Mouse (Mus musculus) CH12.LX (cell line): ENCODE data around the gene Mdm4. TPM values are rescaled to one million over a fixed set of nuclear protein-coding genes. Genes with fewer than 3 reads are reported as not detected.

ENCODE experiments used
- DNase-seq: peaks from one replicate; pipeline ENCODE4 v3.0.0-alpha.2; 2013; ENCODE audit errors: extremely low read depth
- H3K27ac ChIP-seq: 2 replicates; pipeline ENCODE4 v1.5.1; 2012; ENCODE audit warnings: low read depth, mild to moderate bottlenecking, control low read depth, moderate library complexity; ENCODE audit not compliant: insufficient read depth
- H3K27me3 ChIP-seq: replicated peaks from 2 replicates; pipeline ENCODE3; 2012; ENCODE audit warnings: inconsistent platforms
- H3K36me3 ChIP-seq, 2 experiments: replicated peaks in 1 of 2; 2 replicates each; pipeline versions ENCODE3 to v1.6.1; 2012; ENCODE audit warnings: inconsistent platforms in 1 of 2, low read length in 1 of 2, mild to moderate bottlenecking in 1 of 2, mixed read lengths in 1 of 2, moderate library complexity in 1 of 2; ENCODE audit not compliant: control insufficient read depth in 1 of 2, insufficient read depth in 1 of 2
- H3K4me1 ChIP-seq, 2 experiments: 2 replicates each; pipeline ENCODE4 v1.6.1; 2012; ENCODE audit warnings: inconsistent platforms in 1 of 2, moderate library complexity in 1 of 2; ENCODE audit not compliant: insufficient read depth in 2 of 2, control insufficient read depth in 1 of 2
- H3K4me2 ChIP-seq: 2 replicates; pipeline ENCODE4 v1.6.1; 2012; ENCODE audit warnings: low read depth, mild to moderate bottlenecking, control low read depth; ENCODE audit not compliant: poor library complexity, insufficient read depth, severe bottlenecking
- H3K4me3 ChIP-seq, 3 experiments: fragments of 150-350 bp in 1 of 3; sonication (generic) in 1 of 3; replicated peaks in 1 of 3; 2 replicates each; pipeline versions ENCODE3 to v1.5.1; 2011 to 2012; ENCODE audit warnings: low read depth in 2 of 3, low read length in 2 of 3, mild to moderate bottlenecking in 2 of 3, moderate library complexity in 2 of 3, control low read depth in 1 of 3, improper control_type of control experiment in 1 of 3, inconsistent platforms in 1 of 3, mixed read lengths in 1 of 3; ENCODE audit not compliant: poor library complexity in 1 of 3
- H3K79me2 ChIP-seq: replicated peaks from 2 replicates; pipeline ENCODE4 v1.6.1; 2012; ENCODE audit warnings: mild to moderate bottlenecking, moderate library complexity; ENCODE audit not compliant: control insufficient read depth, poor library complexity, insufficient read depth, severe bottlenecking; ENCODE audit errors: extremely low read depth
- H3K9ac ChIP-seq: 2 replicates; pipeline ENCODE4 v1.6.1; 2012; ENCODE audit warnings: low read depth, mild to moderate bottlenecking, control low read depth, moderate library complexity; ENCODE audit not compliant: insufficient read depth
- H3K9me3 ChIP-seq: replicated peaks from 2 replicates; pipeline ENCODE3; 2012; ENCODE audit warnings: low read length, inconsistent platforms, mixed read lengths
- CHD1 ChIP-seq: IDR thresholded peaks from 2 replicates; pipeline ENCODE4 v1.6.1; 2012; ENCODE audit warnings: low read depth, low read length, improper control_type of control experiment, inconsistent platforms
- CHD2 ChIP-seq: IDR thresholded peaks from 2 replicates; pipeline ENCODE4 v1.6.1; 2011; ENCODE audit warnings: low read length, improper control_type of control experiment
- CTCF ChIP-seq, 2 experiments: IDR thresholded peaks in 1 of 2; conservative IDR thresholded peaks in 1 of 2; 2 replicates each; pipeline ENCODE4 v1.5.1; 2011 to 2012; ENCODE audit warnings: low read depth in 2 of 2, low read length in 2 of 2, improper control_type of control experiment in 1 of 2, inconsistent platforms in 1 of 2, mild to moderate bottlenecking in 1 of 2, moderate library complexity in 1 of 2
- ELF1 ChIP-seq: IDR thresholded peaks from 2 replicates; pipeline ENCODE4 v1.6.1; 2014; ENCODE audit warnings: low read depth, mild to moderate bottlenecking, inconsistent platforms, low read length, improper control_type of control experiment
- IRF4 ChIP-seq: IDR thresholded peaks from 2 replicates; pipeline ENCODE4 v1.6.1; 2014; ENCODE audit warnings: low read depth, mild to moderate bottlenecking, inconsistent platforms, low read length, improper control_type of control experiment
- JUN ChIP-seq: IDR thresholded peaks from 2 replicates; pipeline ENCODE4 v1.6.1; 2011; ENCODE audit warnings: low read depth, mild to moderate bottlenecking, low read length, improper control_type of control experiment, moderate library complexity; ENCODE audit not compliant: insufficient read depth
- KAT2A ChIP-seq: IDR thresholded peaks from 2 replicates; pipeline ENCODE4 v1.6.1; 2012; ENCODE audit warnings: low read length, improper control_type of control experiment, inconsistent platforms; ENCODE audit not compliant: insufficient replicate concordance
- MAFK ChIP-seq: IDR thresholded peaks from 2 replicates; pipeline ENCODE4 v1.6.1; 2011; ENCODE audit warnings: low read length, improper control_type of control experiment; ENCODE audit not compliant: insufficient replicate concordance
- MAX ChIP-seq: IDR thresholded peaks from 2 replicates; pipeline ENCODE4 v1.6.1; 2011; ENCODE audit warnings: low read length, improper control_type of control experiment
- MAZ ChIP-seq: IDR thresholded peaks from 2 replicates; pipeline ENCODE4 v1.6.1; 2012; ENCODE audit warnings: low read depth, mild to moderate bottlenecking, inconsistent platforms, low read length, improper control_type of control experiment, moderate library complexity
- MEF2A ChIP-seq: IDR thresholded peaks from 2 replicates; pipeline ENCODE4 v1.6.1; 2014; ENCODE audit warnings: low read depth, mild to moderate bottlenecking, inconsistent platforms, low read length, improper control_type of control experiment, borderline replicate concordance
- NRF1 ChIP-seq: IDR thresholded peaks from 2 replicates; pipeline ENCODE4 v1.6.1; 2014; ENCODE audit warnings: low read depth, mild to moderate bottlenecking, inconsistent platforms, low read length, improper control_type of control experiment, moderate library complexity
- SMC3 ChIP-seq: IDR thresholded peaks from 2 replicates; pipeline ENCODE4 v1.6.1; 2011; ENCODE audit warnings: low read depth, low read length, improper control_type of control experiment
- TCF12 ChIP-seq: IDR thresholded peaks from 2 replicates; pipeline ENCODE4 v1.6.1; 2014; ENCODE audit warnings: low read depth, mild to moderate bottlenecking, inconsistent platforms, low read length, improper control_type of control experiment
- UBTF ChIP-seq: IDR thresholded peaks from 2 replicates; pipeline ENCODE4 v1.6.1; 2012; ENCODE audit warnings: low read depth, mild to moderate bottlenecking, inconsistent platforms, low read length, improper control_type of control experiment, moderate library complexity
- ZMIZ1 ChIP-seq: IDR thresholded peaks from 2 replicates; pipeline ENCODE4 v1.6.1; 2012; ENCODE audit warnings: low read depth, mild to moderate bottlenecking, inconsistent platforms, low read length, improper control_type of control experiment
- ZNF384 ChIP-seq: IDR thresholded peaks from 2 replicates; pipeline ENCODE4 v1.6.1; 2012; ENCODE audit warnings: low read depth, low read length, improper control_type of control experiment, inconsistent platforms
- dilution Hi-C: fragments of 300-500 bp; cut with MboI; formaldehyde crosslinking; loops from 2 replicates; pipeline ENCODE4 v1.14.3; 2020; ENCODE audit warnings: low sequenced_read_pairs; ENCODE audit not compliant: extremely low pct_unique_long_range_greater_than_20kb, extremely low pct_ligation_motif_present
- in situ Hi-C: fragments of 300-500 bp; cut with MboI; formaldehyde crosslinking; loops from 3 replicates; pipeline ENCODE4 v1.14.3; 2019; ENCODE audit warnings: low sequenced_read_pairs, low pct_ligation_motif_present, low pct_unique_long_range_greater_than_20kb, mixed read lengths
- polyA plus RNA-seq: library from polyadenylated mRNA; unstranded; fragments of >175 nt; gene quantifications from 2 replicates; pipeline ENCODE4 v1.2.1, GENCODE M21; 2012; ENCODE audit warnings: low read depth; ENCODE audit not compliant: insufficient read length
- total RNA-seq, 2 experiments: library from RNA; depleted of rRNA; stranded (reverse); fragments of 300-350 nt in 1 of 2; fragments of >200 nt in 1 of 2; gene quantifications; 2 replicates each; pipeline ENCODE4 v1.2.3; 2012 to 2014

The Mdm4 gene
- total and polyA plus RNA-seq, 3 experiments: 66.5 to 107 (median 78.9) TPM

DNA sequence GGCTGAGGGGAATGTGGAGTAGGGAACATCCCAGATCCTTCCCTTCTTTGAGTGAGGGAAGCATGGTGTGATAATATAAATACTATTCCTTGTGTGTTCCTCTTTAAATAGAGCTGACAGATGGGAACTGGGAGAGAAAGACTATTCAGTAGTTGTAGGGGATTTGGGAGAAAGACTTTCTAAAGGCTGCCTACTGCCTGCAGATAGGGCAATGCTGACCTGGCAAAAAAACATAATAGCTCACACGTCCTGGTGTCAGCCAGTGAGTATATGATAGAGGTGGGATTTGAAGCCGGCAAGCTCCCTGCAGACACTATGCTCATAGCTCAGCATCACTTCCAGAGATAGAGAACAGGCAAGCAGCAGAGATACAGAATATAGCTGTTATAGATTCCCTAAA is 18.3 kb upstream of the Mdm4 start:
- no peak for TF ChIP-seq MAX
- TF ChIP-seq MAFK: peak; percentile 75
- Histone ChIP-seq H3K4me3 (no peak overlapping the region), H3K36me3 (no peaks in the 10 kb centered on the region), H3K27ac (no peak overlapping the region; the same call in 1 of the 2 replicates), H3K9ac (0 out of 2 replicates have a peak overlapping the region, but pooled peaks have one; percentile 80), H3K4me1 (peaks cover 17 to 74% of the 10 kb centered on the region in 2 experiments), H3K4me2 (peak overlapping the region; percentile 84; the same call in 1 of the 2 replicates), H3K79me2 (peaks cover 59% of the 10 kb centered on the region), H3K27me3 (no peaks in the 10 kb centered on the region), H3K9me3 (no peaks in the 10 kb centered on the region)
- dilution Hi-C loops: no loop called here
- DNase-seq: no peak
- in situ Hi-C loops: loop anchor here (25.0 kb wide), 1 partner anchor 314 kb away; the partner anchor contains the start of genes Etnk2 and Ren1

GRCm38 (mm10) chr1:133047575-133047974 is 17.2 kb upstream of the Mdm4 start:
- H3K4me3 ChIP-seq: peak overlapping the region; percentile 68 to 88 (median 86)
- H3K36me3 ChIP-seq: no peaks in the 10 kb centered on the region
- peak overlapping the region; percentile 80; the same call in 1 of the 2 replicates for H3K9ac ChIP-seq
- H3K4me1 ChIP-seq: peaks cover 17 to 71% of the 10 kb centered on the region in 2 experiments
- in situ Hi-C loops (loop anchor here (25.0 kb wide), 1 partner anchor 315 kb away; the partner anchor contains the start of genes Etnk2 and Ren1), dilution Hi-C loops (no loop called here)
- H3K27me3 ChIP-seq: no peaks in the 10 kb centered on the region
- no peak overlapping the region for H3K27ac ChIP-seq
- H3K79me2 ChIP-seq: peaks cover 49% of the 10 kb centered on the region
- no peaks in the 10 kb centered on the region for H3K9me3 ChIP-seq
- no peak for DNase-seq
- peak overlapping the region; percentile 84 for H3K4me2 ChIP-seq
- no peak for TF ChIP-seq ZNF384
- TF ChIP-seq UBTF: 0 out of 2 replicates have a peak, but pooled peaks have one; percentile 65
- no peak for TF ChIP-seq SMC3
- TF ChIP-seq KAT2A: no peak
- no peak for TF ChIP-seq CHD2

DNA sequence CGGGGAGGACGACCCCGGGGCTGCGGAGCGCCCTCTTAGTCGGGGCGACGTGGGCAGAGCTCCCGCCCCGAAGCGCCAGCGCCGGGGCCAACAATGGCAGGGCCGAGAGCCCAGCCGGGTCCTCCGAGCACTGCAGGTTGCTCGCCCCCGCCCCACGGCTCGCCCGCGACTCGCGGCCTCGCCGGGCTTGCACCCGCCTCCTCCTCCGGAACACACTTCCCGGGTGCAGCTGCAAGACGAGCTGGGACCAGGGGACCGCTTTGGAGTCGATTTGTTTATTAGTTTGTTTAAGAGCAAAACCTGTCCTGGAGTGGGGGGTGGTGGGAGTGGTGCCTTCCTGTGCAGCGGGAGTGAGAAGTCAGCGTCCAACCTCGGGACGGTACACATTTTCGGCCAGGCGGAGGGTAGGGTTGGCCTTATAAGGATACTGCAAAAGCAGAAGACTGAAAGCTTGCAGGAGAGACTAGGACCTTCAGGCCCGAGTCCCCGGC is 16.1 kb upstream of the Mdm4 start:
- dilution Hi-C loops: no loop called here

More for the DNA sequence above, 16.1 kb upstream of the Mdm4 start:
- Histone ChIP-seq H3K36me3 (no peaks in the 10 kb centered on the region), H3K9ac (peak overlapping the region; percentile 80), H3K27ac (peak overlapping the region; percentile 51), H3K9me3 (no peaks in the 10 kb centered on the region), H3K4me3 (peak overlapping the region; percentile 68 to 88 (median 86)), H3K4me1 (peaks cover 11 to 60% of the 10 kb centered on the region in 2 experiments), H3K27me3 (no peaks in the 10 kb centered on the region), H3K4me2 (peak overlapping the region; percentile 84), H3K79me2 (peaks cover 40% of the 10 kb centered on the region)
- DNase-seq: no peak
- in situ Hi-C loops: loop anchor here (25.0 kb wide), 1 partner anchor 316 kb away; the partner anchor contains the start of genes Etnk2 and Ren1
- TF ChIP-seq MAZ (no peak), MAX (peak; percentile 8; the same call in 1 of the 2 replicates), MAFK (no peak), JUN (no peak), MEF2A (peak; percentile 17; the same call in 1 of the 2 replicates), IRF4 (no peak), TCF12 (0 out of 2 replicates have a peak, but pooled peaks have one; percentile 13), NRF1 (no peak), CTCF (conservative IDR thresholded peaks at IDR 0.05 in 1 of 2, IDR thresholded peaks at IDR 0.05 in 1 of 2; ENCODE audit: low read depth in 2 of 2, low read length in 2 of 2) (no peak), ZMIZ1 (no peak), ELF1 (0 out of 2 replicates have a peak, but pooled peaks have one; percentile 12), UBTF (peak; percentile 93; the same call in 1 of the 2 replicates), CHD1 (no peak; the same call in 1 of the 2 replicates)
